Mouse (Mus musculus): ENCODE measurements around the gene Stab1. TPM values are rescaled to one million over a fixed set of nuclear protein-coding genes. Genes with fewer than 3 reads are reported as not detected.

Gene Stab1
- polyA plus RNA-seq, 1 experiment from 2014 or later: 53.6 TPM

DNA sequence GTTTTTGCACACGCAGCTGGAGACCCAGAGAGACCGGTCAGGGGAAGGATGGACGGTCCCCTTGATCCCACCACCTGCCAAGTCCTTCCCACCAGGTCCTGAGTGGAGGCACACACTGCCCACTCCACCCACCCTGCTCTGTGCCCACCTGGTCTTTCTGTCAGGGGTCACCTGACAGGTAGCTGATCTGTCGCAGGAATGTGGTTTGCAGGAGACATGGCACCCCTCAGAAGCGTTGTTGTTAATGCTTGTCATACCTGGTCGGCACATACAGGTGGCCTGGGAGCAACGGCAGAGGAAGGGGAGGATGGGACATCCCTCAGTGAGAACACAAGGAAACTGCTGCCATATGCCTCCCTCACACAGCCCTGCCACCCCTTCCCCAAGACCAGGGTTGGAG lies 7.2 kb downstream of the Stab1 start:
- WGBS: 70% methylated on average over 7 of the region's 7 CpGs
- H3K27me3 ChIP-seq: no peaks in the 10 kb centered on the region
- H3K9me3 ChIP-seq: no peaks in the 10 kb centered on the region
- no peak for ATAC-seq (ENCODE audit: borderline replicate concordance, extremely low read depth, low FRiP score, low TSS enrichment)
- H3K36me3 ChIP-seq: no peaks in the 10 kb centered on the region
- no peak overlapping the region for H3K4me2 ChIP-seq
- no peak overlapping the region for H3K9ac ChIP-seq
- H3K27ac ChIP-seq: no peak overlapping the region
- no peak overlapping the region for H3K4me3 ChIP-seq
- H3K4me1 ChIP-seq: no peaks in the 10 kb centered on the region; the same call in 1 of the 2 replicates

GRCm38 (mm10) chr14:31160196-31161150 lies 8.0 kb downstream of the Stab1 start:
- H3K4me2 ChIP-seq: no peak overlapping the region
- H3K27me3 ChIP-seq: no peaks in the 10 kb centered on the region
- no peaks in the 10 kb centered on the region for H3K9me3 ChIP-seq
- no peak for ATAC-seq (ENCODE audit: borderline replicate concordance, extremely low read depth, low FRiP score, low TSS enrichment)
- no peaks in the 10 kb centered on the region; the same call in 1 of the 2 replicates for H3K4me1 ChIP-seq
- H3K4me3 ChIP-seq: no peak overlapping the region
- 54% methylated on average over 27 of the region's 27 CpGs for WGBS
- H3K36me3 ChIP-seq: no peaks in the 10 kb centered on the region
- no peak overlapping the region for H3K9ac ChIP-seq
- no peak overlapping the region for H3K27ac ChIP-seq

GRCm38 (mm10) chr14:31145694-31146093 lies 22.7 kb downstream of the Stab1 start:
- Histone ChIP-seq H3K9ac (no peak overlapping the region), H3K27me3 (no peaks in the 10 kb centered on the region), H3K4me2 (no peak overlapping the region), H3K9me3 (no peaks in the 10 kb centered on the region), H3K27ac (no peak overlapping the region), H3K4me3 (no peak overlapping the region), H3K4me1 (no peaks in the 10 kb centered on the region), H3K36me3 (peaks cover 26% of the 10 kb centered on the region)
- no peak for ATAC-seq (ENCODE audit: borderline replicate concordance, extremely low read depth, low FRiP score, low TSS enrichment)
- 88% methylated on average over 11 of the region's 11 CpGs for WGBS

GRCm38 (mm10) chr14:31141011-31141410 lies 27.4 kb downstream of the Stab1 start:
- peaks cover 73% of the 10 kb centered on the region for H3K36me3 ChIP-seq
- H3K9ac ChIP-seq: no peak overlapping the region
- no peak overlapping the region for H3K4me3 ChIP-seq
- H3K9me3 ChIP-seq: no peaks in the 10 kb centered on the region
- H3K27me3 ChIP-seq: no peaks in the 10 kb centered on the region
- no peak overlapping the region for H3K27ac ChIP-seq
- 92% methylated on average over 14 of the region's 14 CpGs for WGBS
- no peak for ATAC-seq (ENCODE audit: borderline replicate concordance, extremely low read depth, low FRiP score, low TSS enrichment)
- H3K4me2 ChIP-seq: no peak overlapping the region
- 0 out of 2 replicates have a peak, but pooled peaks cover 3% of the 10 kb centered on the region for H3K4me1 ChIP-seq

GRCm38 (mm10) chr14:31140141-31140540 lies 28.3 kb downstream of the Stab1 start:
- Histone ChIP-seq H3K4me1 (0 out of 2 replicates have a peak, but pooled peaks cover 3% of the 10 kb centered on the region), H3K4me3 (no peak overlapping the region), H3K27me3 (no peaks in the 10 kb centered on the region), H3K4me2 (no peak overlapping the region), H3K36me3 (peaks cover 81% of the 10 kb centered on the region), H3K27ac (no peak overlapping the region), H3K9me3 (no peaks in the 10 kb centered on the region), H3K9ac (no peak overlapping the region)
- WGBS: 90% methylated on average over 15 of the region's 15 CpGs
- no peak for ATAC-seq (ENCODE audit: borderline replicate concordance, extremely low read depth, low FRiP score, low TSS enrichment)

GRCm38 (mm10) chr14:31139666-31140065 lies 28.8 kb downstream of the Stab1 start:
- peaks cover 6% of the 10 kb centered on the region for H3K4me1 ChIP-seq
- no peak overlapping the region for H3K27ac ChIP-seq
- H3K27me3 ChIP-seq: no peaks in the 10 kb centered on the region
- peaks cover 85% of the 10 kb centered on the region for H3K36me3 ChIP-seq
- H3K9ac ChIP-seq: no peak overlapping the region
- no peak overlapping the region for H3K4me3 ChIP-seq
- no peak for ATAC-seq (ENCODE audit: borderline replicate concordance, extremely low read depth, low FRiP score, low TSS enrichment)
- 90% methylated on average over 12 of the region's 12 CpGs for WGBS
- H3K9me3 ChIP-seq: no peaks in the 10 kb centered on the region
- H3K4me2 ChIP-seq: no peak overlapping the region

- no peak overlapping the region for H3K4me2 ChIP-seq
- 86% methylated on average over 9 of the region's 9 CpGs for WGBS
- H3K27ac ChIP-seq: no peak overlapping the region; the same call in 1 of the 2 replicates
- H3K27me3 ChIP-seq: no peaks in the 10 kb centered on the region
- H3K36me3 ChIP-seq: peaks cover 86% of the 10 kb centered on the region
- no peaks in the 10 kb centered on the region for H3K9me3 ChIP-seq
- no peak overlapping the region for H3K4me3 ChIP-seq
- H3K9ac ChIP-seq: no peak overlapping the region
- peaks cover 13% of the 10 kb centered on the region for H3K4me1 ChIP-seq
- ATAC-seq (ENCODE audit: borderline replicate concordance, extremely low read depth, low FRiP score, low TSS enrichment): no peak
Observed at GRCm38 (mm10) chr14:31138897-31139429, 29.5 kb downstream of the Stab1 start.

DNA sequence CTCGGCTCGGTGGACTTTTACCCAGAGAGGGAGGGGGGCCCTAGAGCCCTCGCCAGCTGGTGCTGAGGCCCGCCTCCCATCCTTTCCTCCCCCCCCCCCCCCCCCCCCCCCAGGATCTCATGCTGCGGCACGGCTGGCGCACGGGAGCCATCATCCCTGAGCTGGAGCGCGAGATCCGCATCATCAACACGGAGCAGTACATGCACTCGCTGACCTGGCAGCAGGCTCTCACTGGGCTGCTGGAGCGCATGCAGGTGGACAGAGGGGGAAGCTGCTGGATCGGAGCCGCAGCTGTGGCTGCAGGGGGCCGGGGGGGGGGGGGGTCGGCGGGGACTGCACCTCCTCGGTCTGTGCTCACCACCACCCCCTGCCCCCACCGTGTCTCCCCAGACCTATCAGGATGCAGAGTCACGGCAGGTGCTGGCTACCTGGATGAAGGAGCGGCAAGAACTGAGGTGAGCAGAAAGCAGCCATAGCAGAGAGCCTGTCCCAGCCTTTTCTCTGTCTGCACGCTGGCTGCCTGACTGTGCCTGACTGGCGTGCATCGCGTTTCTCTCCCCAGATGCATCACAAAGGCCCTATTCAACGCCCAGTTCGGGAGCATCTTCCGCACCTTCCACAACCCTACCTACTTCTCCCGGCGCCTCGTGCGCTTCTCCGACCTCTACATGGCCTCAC lies 30.1 kb downstream of the Stab1 start:
- H3K36me3 ChIP-seq: peaks cover 86% of the 10 kb centered on the region

GRCm38 (mm10) chr14:31137791-31138190 lies 30.6 kb downstream of the Stab1 start:
- WGBS: 68% methylated on average over 11 of the region's 11 CpGs
- Histone ChIP-seq H3K27me3 (no peaks in the 10 kb centered on the region), H3K36me3 (peaks cover 82% of the 10 kb centered on the region), H3K4me2 (no peak overlapping the region), H3K9me3 (no peaks in the 10 kb centered on the region), H3K9ac (no peak overlapping the region), H3K4me3 (no peak overlapping the region), H3K27ac (peak overlapping the region; percentile 54), H3K4me1 (peaks cover 24% of the 10 kb centered on the region)
- ATAC-seq (ENCODE audit: borderline replicate concordance, extremely low read depth, low FRiP score, low TSS enrichment): no peak

More for the DNA sequence above, 30.1 kb downstream of the Stab1 start:
- no peak overlapping the region for H3K4me3 ChIP-seq
- no peak overlapping the region for H3K9ac ChIP-seq
- no peak overlapping the region for H3K27ac ChIP-seq
- H3K9me3 ChIP-seq: no peaks in the 10 kb centered on the region
- 83% methylated on average over 31 of the region's 35 CpGs for WGBS
- peaks cover 19% of the 10 kb centered on the region for H3K4me1 ChIP-seq
- no peaks in the 10 kb centered on the region for H3K27me3 ChIP-seq
- H3K4me2 ChIP-seq: no peak overlapping the region
- no peak for ATAC-seq (ENCODE audit: borderline replicate concordance, extremely low read depth, low FRiP score, low TSS enrichment)

DNA sequence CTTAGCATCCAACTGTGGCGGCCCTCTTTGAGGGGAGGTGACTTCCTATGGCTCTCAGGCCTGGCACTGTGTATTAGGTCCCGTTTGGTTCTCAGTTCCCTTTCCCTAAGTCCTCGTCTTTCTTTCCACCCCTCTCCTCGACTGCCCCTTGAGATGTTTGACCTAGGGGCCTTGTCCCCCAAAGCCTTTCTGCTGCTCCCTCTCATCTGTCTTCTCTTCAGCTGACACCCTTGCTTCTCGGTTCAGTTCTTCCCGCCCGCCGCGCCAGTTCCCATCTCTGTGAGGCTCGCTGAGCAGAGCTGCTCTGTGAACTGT lies 31.2 kb downstream of the Stab1 start:
- H3K9me3 ChIP-seq: no peaks in the 10 kb centered on the region
- H3K4me1 ChIP-seq: peaks cover 30% of the 10 kb centered on the region
- H3K4me2 ChIP-seq: no peak overlapping the region
- no peak overlapping the region for H3K9ac ChIP-seq
- no peak overlapping the region for H3K4me3 ChIP-seq
- H3K27ac ChIP-seq: peak overlapping the region; percentile 54
- no peak for ATAC-seq (ENCODE audit: borderline replicate concordance, extremely low read depth, low FRiP score, low TSS enrichment)
- H3K27me3 ChIP-seq: no peaks in the 10 kb centered on the region
- 73% methylated on average over 10 of the region's 10 CpGs for WGBS
- H3K36me3 ChIP-seq: peaks cover 76% of the 10 kb centered on the region

DNA sequence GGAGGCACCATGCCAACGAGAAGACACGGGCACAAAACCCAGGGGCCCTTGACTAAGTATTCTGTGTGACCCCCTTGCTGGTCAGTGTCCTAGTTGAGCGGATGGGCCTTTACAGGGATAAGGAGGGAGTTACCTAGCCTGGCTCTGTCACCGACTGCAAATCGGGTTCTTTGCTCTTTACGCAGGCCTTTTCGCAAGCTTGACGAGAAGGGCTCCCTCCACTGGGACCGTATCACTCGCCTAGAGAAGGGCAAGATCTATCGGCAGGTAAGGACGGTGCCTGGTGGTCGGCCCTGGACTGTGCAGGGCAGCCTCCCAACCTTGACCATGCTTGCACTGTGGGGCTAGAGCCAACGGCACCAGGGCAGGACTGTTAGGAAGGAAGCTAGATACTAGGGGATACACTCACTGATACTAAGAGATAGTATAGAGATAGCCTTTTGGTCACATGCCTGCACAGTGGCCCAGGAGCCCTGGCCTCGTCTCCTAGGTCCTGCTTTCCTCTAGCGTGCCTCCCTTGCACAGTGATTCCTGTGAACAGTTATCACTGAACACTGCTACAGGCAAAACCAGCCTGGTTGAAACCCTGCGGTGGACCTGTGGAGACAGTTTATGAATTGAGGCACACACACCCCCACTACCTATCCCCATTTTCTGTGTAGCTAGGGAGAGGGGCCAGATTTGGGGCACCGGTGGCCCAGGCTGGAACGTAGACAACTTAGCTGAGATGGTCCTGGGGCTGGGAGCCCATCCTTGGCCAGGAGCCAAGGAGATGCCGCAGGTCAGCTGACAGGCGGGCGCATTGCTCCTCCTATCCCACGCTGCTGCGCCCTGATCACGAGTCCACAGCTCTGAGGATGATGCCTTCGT lies 31.8 kb downstream of the Stab1 start:
- Histone ChIP-seq H3K27me3 (no peaks in the 10 kb centered on the region), H3K36me3 (peaks cover 70% of the 10 kb centered on the region), H3K4me2 (no peak overlapping the region), H3K9me3 (no peaks in the 10 kb centered on the region), H3K27ac (peak overlapping the region; percentile 54), H3K9ac (no peak overlapping the region), H3K4me1 (peaks cover 34% of the 10 kb centered on the region), H3K4me3 (no peak overlapping the region)
- 88% methylated on average over 26 of the region's 26 CpGs for WGBS
- ATAC-seq (ENCODE audit: borderline replicate concordance, extremely low read depth, low FRiP score, low TSS enrichment): no peak
